Mouse (Mus musculus) forelimb bud, embryonic 11.5 days (tissue): ENCODE measurements around the gene Abl2.
A peak's percentile ranks its signal among the peaks of the same experiment; 100 is the strongest.

Experiments used
- DNase-seq: peaks from one replicate; pipeline ENCODE4 v3.0.0-alpha.2; 2012; ENCODE audit warnings: low read depth, low spot score

Abl2 gene

DNA sequence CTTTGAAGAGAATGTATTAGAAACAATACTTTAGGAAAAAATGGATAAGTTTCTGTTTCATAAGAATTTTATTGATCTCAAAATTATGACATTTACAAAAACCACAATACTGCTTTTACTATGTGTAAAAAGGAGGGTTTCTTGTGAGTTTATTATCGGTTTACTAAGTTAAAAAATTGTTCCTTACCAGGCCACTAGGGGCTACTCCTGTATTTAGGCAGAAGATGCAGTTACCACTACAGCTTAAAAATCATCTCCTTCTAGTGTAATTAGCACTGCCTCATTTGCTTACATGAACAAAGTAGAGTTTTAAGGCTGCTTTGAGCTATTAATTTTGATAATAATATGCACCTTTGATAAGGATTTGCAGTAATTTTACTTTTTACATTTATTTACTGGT lies 25.6 kb downstream of the Abl2 start:
- no peak for DNase-seq

- DNase-seq, result no peak
These were observed 26.9 kb downstream of the Abl2 start for GRCm38 (mm10) chr1:156585512-156585911.

DNA sequence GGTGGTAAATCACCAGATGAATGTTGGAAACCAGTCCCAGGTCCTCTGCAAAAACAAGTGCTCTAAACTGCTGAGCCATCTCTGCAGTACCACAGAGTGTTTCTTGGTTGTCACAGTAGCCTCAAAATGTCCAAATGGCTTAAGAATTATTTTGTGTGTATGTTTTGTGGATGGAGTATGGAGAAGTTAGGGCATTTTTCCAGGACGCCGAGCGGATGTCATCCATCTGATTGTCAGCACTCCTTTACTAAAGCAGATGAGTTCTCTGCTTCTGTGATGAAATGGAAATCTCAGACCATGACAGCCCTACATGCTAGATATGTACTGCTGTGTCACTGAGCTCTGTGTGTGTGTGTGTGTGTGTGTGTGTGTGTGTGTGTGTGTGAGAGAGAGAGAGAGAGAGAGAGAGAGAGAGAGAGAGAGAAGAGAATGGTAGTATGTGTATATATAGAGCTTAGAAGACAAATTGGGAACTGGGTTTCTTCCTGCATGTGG lies 31.3 kb downstream of the Abl2 start:
- no peak for DNase-seq

- no peak for DNase-seq
These were observed 31.8 kb downstream of the Abl2 start for GRCm38 (mm10) chr1:156590357-156590756.

DNA sequence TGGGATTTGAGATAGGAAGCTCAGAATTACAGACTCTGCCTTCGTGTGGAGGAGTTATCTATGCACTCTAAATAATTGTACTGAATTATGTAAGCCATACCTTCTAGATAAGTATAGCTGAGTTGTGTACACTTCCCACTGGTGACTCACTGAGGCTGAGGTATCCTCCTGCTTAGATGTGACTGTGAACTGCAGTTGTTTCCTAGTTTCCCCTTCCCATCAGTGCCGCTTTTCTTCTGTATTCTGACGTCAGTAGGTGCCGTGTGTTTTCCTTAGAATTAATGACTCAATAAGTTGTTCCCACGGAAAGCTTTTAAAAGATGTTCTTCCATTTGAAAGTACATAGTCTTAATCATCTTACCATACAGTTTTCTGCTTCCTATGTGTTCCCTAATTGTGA lies 34.7 kb downstream of the Abl2 start:
- DNase-seq, result no peak

GRCm38 (mm10) chr1:156597089-156597488 lies 38.5 kb downstream of the Abl2 start:
- no peak for DNase-seq

GRCm38 (mm10) chr1:156602545-156602944 lies 44.0 kb downstream of the Abl2 start:
- no peak for DNase-seq

GRCm38 (mm10) chr1:156605094-156605866 lies 46.7 kb downstream of the Abl2 start:
- no peak for DNase-seq

- DNase-seq, result no peak
These were observed 47.4 kb downstream of the Abl2 start for GRCm38 (mm10) chr1:156605940-156606339.

GRCm38 (mm10) chr1:156608496-156608895 lies 49.9 kb downstream of the Abl2 start:
- no peak for DNase-seq

GRCm38 (mm10) chr1:156610257-156610656 lies 51.7 kb downstream of the Abl2 start:
- no peak for DNase-seq

- DNase-seq, result peak; percentile 66
These were observed 55.4 kb downstream of the Abl2 start for GRCm38 (mm10) chr1:156613855-156614530.

DNA sequence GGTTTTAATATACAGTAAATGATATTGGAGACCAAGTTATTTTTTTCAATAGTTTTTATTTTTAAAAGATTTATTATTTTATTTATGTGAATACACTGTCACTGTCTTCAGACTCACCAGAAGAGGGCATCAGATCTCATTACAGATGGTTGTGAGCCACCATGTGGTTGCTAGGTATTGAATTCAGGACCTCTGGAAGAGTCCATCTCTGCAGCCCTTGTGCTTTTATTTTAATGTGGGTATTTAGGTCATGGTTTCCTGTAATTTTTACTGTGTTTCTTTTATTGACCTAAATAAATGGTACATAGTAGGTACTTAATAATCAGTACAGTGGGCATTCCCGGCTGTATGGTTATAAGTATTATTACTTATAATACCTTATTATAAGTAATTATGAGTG lies 56.1 kb downstream of the Abl2 start:
- no peak for DNase-seq

DNA sequence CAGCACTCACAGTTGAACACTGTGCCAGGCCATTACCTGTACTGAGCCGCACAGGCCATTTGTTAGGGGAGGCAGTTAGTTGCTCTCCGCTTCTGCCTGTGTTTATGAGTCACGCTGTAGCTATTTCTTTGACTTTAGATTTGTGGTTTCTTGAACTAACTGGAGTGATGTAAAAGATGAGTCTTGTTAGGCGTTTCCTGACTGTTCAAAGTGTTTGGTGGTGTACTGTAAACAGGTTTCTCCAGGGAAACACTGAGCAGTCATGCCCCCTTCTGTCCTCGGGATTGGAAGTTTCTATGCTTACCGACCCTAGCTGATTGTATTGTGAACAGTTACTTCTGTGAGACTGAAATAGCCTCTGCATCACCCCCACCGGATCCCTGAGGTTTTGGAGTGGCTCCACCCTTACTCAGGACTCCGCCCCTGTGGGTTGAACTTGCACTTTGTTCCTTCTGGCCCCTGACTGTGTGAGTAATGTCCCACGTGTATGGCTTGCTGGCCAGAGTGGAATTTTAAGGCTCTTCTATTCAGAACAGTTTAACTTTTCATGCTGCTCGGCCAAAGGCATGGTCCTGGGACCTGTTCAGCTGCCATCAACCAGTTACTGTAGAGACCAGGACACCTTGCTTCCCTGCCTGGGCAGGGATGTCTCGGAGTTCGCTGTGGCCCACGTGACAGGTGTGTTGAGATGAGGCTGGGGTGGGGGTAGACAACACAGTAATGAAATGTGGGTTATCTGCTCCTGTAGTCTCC lies 57.0 kb downstream of the Abl2 start:
- peak; percentile 58 for DNase-seq

DNA sequence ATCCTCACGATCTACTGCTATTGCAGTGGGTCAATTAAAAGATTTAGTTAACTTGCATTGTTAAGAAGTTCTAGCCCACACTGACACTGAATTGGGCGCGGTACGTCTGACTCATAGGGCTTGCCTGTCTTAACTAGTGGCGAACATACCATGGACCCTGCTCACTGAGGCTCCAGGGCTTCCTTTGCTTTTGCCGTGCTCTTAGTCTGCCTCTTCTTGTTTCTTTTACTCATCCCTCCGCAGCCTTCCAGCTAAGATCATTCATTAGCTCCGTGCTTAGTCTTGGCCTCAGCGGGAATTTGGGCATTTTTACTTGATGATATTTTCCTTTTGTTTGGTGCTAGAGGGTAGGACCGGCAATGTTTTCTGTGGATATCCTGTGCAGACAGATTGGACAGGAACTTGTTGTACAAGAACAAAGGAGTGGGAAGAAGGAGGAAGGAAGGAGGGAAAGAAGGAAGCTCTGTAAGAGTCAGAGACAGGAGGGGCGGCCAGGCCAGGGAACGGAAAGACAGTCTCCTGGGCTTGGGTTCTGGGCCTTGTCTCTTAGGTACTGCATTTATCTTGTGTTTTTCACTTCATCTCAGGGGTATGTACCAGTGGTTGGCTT lies 58.5 kb downstream of the Abl2 start:
- DNase-seq, result no peak

DNA sequence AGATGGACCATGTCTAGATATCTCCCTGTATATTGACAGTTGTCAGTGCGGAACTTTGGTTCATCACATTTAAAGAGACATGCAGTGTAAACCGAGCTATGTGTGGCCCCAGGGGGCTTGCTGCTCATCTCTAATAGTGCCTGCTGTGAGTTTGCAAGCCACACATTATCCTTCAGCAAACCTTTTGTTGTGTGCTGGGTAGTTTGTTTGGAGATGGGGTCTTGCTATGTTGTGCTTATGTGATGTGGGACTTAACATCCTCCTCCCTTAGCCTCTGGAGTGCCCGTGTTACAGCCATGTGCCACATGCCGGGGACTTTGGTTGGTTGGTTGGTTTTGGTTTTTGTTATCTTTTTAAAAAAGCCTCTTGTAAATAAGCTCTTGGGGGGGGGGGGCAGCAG lies 59.2 kb downstream of the Abl2 start:
- DNase-seq, result no peak

GRCm38 (mm10) chr1:156620292-156620909 lies 61.8 kb downstream of the Abl2 start:
- DNase-seq, result no peak

DNA sequence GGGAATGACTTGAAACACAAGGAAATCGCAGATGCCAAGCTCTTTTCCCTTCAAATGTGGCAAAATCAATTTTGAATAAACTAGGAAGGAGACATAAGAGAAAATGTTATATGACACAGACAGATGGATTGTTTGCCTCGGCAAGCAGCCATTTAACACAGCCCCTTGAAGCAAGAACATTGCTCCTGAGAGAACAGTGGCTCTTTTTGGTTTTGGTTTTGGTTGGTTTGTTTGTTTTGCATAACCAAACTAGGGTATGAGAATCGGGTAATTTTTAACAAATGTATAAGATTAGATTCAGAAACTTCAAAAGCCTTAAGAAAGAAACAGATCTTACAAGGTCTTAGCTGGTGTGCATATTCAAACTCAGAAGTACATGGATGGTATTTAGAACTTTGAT lies 62.4 kb downstream of the Abl2 start:
- no peak for DNase-seq

- DNase-seq, result no peak
These were observed 65.6 kb downstream of the Abl2 start for GRCm38 (mm10) chr1:156624231-156624630.

GRCm38 (mm10) chr1:156626729-156627128 lies 68.1 kb downstream of the Abl2 start:
- DNase-seq, result no peak

GRCm38 (mm10) chr1:156629984-156630383 lies 71.4 kb downstream of the Abl2 start:
- DNase-seq, result no peak
